Mouse (Mus musculus) spleen, postnatal 4 days (tissue): ENCODE results near the gene Gm1330.
"Not testable (repeated sequence)": the region's sequence is repeated elsewhere in the genome, so short reads cannot be mapped to it uniquely, and the experiment has no call there.

ENCODE experiments used
- DNase-seq, 2 experiments: peaks; one replicate each; pipeline ENCODE4 v3.0.0; 2022; ENCODE audit warnings: low spot score in 2 of 2

Gm1330 gene

DNA sequence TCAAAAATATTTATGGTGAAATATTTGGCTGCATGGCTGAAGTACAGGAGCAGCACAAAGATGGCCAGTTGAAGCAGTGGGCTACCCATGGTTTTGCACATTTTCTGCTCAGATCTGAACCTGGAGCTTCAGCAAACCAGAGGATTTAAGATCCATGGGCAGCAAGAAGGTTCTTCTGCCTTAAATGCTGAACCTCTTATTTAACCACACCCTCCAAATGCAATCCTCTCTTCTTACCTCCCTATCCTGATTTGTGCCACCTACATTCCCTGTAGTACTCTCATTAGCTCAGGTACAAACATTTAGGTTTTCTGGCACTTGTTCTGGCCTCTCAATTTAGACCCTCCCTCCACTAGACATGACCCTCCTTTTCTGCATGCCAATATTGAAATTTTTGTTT lies at the start of gene Gm1330:
Gm1330 (minus strand) TSS at position 101 of the 400 bp plus-strand sequence.
- DNase-seq = no peak

- not testable (repeated sequence) for DNase-seq
Measured at GRCm38 (mm10) chr2:149017137-149017536, 14.1 kb upstream of the Gm1330 start, which contains the start of gene Gm10750. TSS of gene Gm10750 (minus strand) at chr2:149017237.

GRCm38 (mm10) chr2:149004826-149005225 lies 1.8 kb upstream of the Gm1330 start:
- DNase-seq = no peak

- DNase-seq = no peak
Measured at GRCm38 (mm10) chr2:148995133-148995532, 7.9 kb downstream of the Gm1330 start.
